Comparison of ENCODE assay signal across 8 mouse cellular contexts in genomic region chr13:69487611-69488275, GRCm38 (mm10). TPM values are rescaled to one million over a fixed set of nuclear protein-coding genes. Genes with fewer than 3 reads are reported as not detected.
DNase-seq lines count a peak whose midpoint lies in the region; ATAC-seq and TF ChIP-seq lines count a peak whose summit lies in the region.

No protein-coding gene starts in this region.

- H3K27ac ChIP-seq in heart, embryonic 16.5 days (ENCODE audit: low read length) = no peak overlapping the region
- H3K27ac ChIP-seq in cortical plate, adult 2 months (ENCODE audit: insufficient read depth, low read length) = no peak overlapping the region
- H3K27ac ChIP-seq in intestine, embryonic 14.5 days (ENCODE audit: low read depth) = no peak overlapping the region
- H3K27ac ChIP-seq in midbrain, embryonic 11.5 days (ENCODE audit: low read depth, low read length) = no peak overlapping the region

- H3K9ac ChIP-seq in heart, embryonic 16.5 days (ENCODE audit: low read length) = peak overlapping the region; percentile 6
- H3K9ac ChIP-seq in intestine, embryonic 14.5 days (ENCODE audit: low read length) = 0 out of 2 replicates have a peak overlapping the region, but pooled peaks have one; percentile 11
- no peak overlapping the region for H3K9ac ChIP-seq in midbrain, embryonic 11.5 days (ENCODE audit: low read length)

- WGBS in heart, embryonic 16.5 days = 3% methylated on average over 26 of the region's 26 CpGs
- 2% methylated on average over 26 of the region's 26 CpGs for WGBS in intestine, embryonic 14.5 days
- WGBS in midbrain, embryonic 11.5 days = 1% methylated on average over 26 of the region's 26 CpGs

- H3K4me3 ChIP-seq in heart, embryonic 16.5 days (ENCODE audit: low read length) = peak overlapping the region; percentile 25
- H3K4me3 ChIP-seq in cortical plate, adult 2 months (ENCODE audit: insufficient read depth, low read length) = peak overlapping the region; percentile 21; the same call in 1 of the 2 replicates
- H3K4me3 ChIP-seq in intestine, embryonic 14.5 days (ENCODE audit: low read depth, low read length) = peak overlapping the region; percentile 12; the same call in 1 of the 2 replicates
- H3K4me3 ChIP-seq in midbrain, embryonic 11.5 days (ENCODE audit: low read depth, low read length) = peak overlapping the region; percentile 11

- peak overlapping the region; percentile 56 for H3K4me2 ChIP-seq in heart, embryonic 16.5 days (ENCODE audit: low read depth, low read length)
- peak overlapping the region; percentile 48 for H3K4me2 ChIP-seq in intestine, embryonic 14.5 days (ENCODE audit: low read length)
- H3K4me2 ChIP-seq in midbrain, embryonic 11.5 days = peak overlapping the region; percentile 38

- no peak for ATAC-seq in heart, embryonic 16.5 days (replicated peaks; ENCODE audit: extremely low read depth, insufficient read depth, low FRiP score)
- no peak for ATAC-seq in intestine, embryonic 14.5 days (replicated peaks; ENCODE audit: low FRiP score, low TSS enrichment, low read depth)
- ATAC-seq in midbrain, embryonic 11.5 days (ENCODE audit: low FRiP score) = no peak
- ATAC-seq in monocyte, adult 5-6 weeks (replicated peaks; ENCODE audit: insufficient number of reproducible peaks, low FRiP score, low TSS enrichment, poor library complexity, severe bottlenecking) = no peak

- TF ChIP-seq POLR2A in cortical plate, adult 2 months (IDR thresholded peaks at IDR 0.05; ENCODE audit: extremely low read depth, insufficient read depth, low read length) = no peak

- no peaks in the 10 kb centered on the region for H3K9me3 ChIP-seq in heart, embryonic 16.5 days (replicated peaks; ENCODE audit: control insufficient read depth, low read length)
- no peaks in the 10 kb centered on the region for H3K9me3 ChIP-seq in intestine, embryonic 14.5 days (ENCODE audit: control insufficient read depth, low read length)
- no peaks in the 10 kb centered on the region for H3K9me3 ChIP-seq in midbrain, embryonic 11.5 days (ENCODE audit: control insufficient read depth, low read length)

- no peaks in the 10 kb centered on the region for H3K36me3 ChIP-seq in heart, embryonic 16.5 days (ENCODE audit: control insufficient read depth, insufficient read depth)
- H3K36me3 ChIP-seq in intestine, embryonic 14.5 days (ENCODE audit: control insufficient read depth, insufficient read depth, low read length) = no peaks in the 10 kb centered on the region
- no peaks in the 10 kb centered on the region for H3K36me3 ChIP-seq in midbrain, embryonic 11.5 days (ENCODE audit: control insufficient read depth, insufficient read depth, low read length)

- TF ChIP-seq CTCF in cortical plate, adult 2 months (IDR thresholded peaks at IDR 0.05; ENCODE audit: extremely low read depth, insufficient read depth, low read length) = no peak

- peaks cover 19% of the 10 kb centered on the region for H3K27me3 ChIP-seq in heart, embryonic 16.5 days (ENCODE audit: control insufficient read depth, insufficient read depth, low read length)
- H3K27me3 ChIP-seq in intestine, embryonic 14.5 days (replicated peaks; ENCODE audit: control insufficient read depth, insufficient read depth, low read length) = peaks cover 32% of the 10 kb centered on the region
- H3K27me3 ChIP-seq in midbrain, embryonic 11.5 days (ENCODE audit: control insufficient read depth, insufficient read depth, low read length) = peaks cover 15% of the 10 kb centered on the region

- no peak for DNase-seq in heart, adult 9 months (ENCODE audit: low spot score in 2 of 2)
- DNase-seq in intestine, embryonic 14.5 days (ENCODE audit: low spot score) = no peak
- peak; percentile 87 for DNase-seq in midbrain, embryonic 11.5 days (ENCODE audit: low spot score, missing footprints)
- DNase-seq in urinary bladder, postnatal 25 days (ENCODE audit: low spot score) = no peak
- DNase-seq in gastrocnemius, postnatal 36 days = no peak

- H3K4me1 ChIP-seq in heart, embryonic 16.5 days (ENCODE audit: control insufficient read depth, insufficient read depth, low read length) = peaks cover 2% of the 10 kb centered on the region
- peaks cover 3% of the 10 kb centered on the region; the same call in 1 of the 2 replicates for H3K4me1 ChIP-seq in cortical plate, adult 2 months (ENCODE audit: control insufficient read depth, insufficient read depth, low read length)
- H3K4me1 ChIP-seq in intestine, embryonic 14.5 days (replicated peaks; ENCODE audit: control insufficient read depth, insufficient read depth, low read length) = 0 out of 2 replicates have a peak, but pooled peaks cover 2% of the 10 kb centered on the region
- no peaks in the 10 kb centered on the region; the same call in 1 of the 2 replicates for H3K4me1 ChIP-seq in midbrain, embryonic 11.5 days (ENCODE audit: control insufficient read depth, insufficient read depth, low read length)

- intact Hi-C loops in gastrocnemius, postnatal 36 days (cut with DNase I) = loop anchor here (10.0 kb wide), 1 partner anchor 893 kb away; the partner anchor contains the start of gene 1700001L19Rik

RNA-seq across cellular contexts. Expression of gene Nsun2, which starts 45.8 kb away (rescaled TPM):
- polyA plus RNA-seq in heart, embryonic 16.5 days (2015; fragmentation: Nextera tagmentation; extraction: Ambion mirVana) = 66.1 and 78.0 TPM in 2 replicates
- 62.9 and 63.7 TPM in 2 replicates for polyA plus RNA-seq in cortical plate, adult 2 months (2012; rRNA removed)
- 141 and 153 TPM in 2 replicates for polyA plus RNA-seq in intestine, embryonic 14.5 days (2014; fragmentation: Nextera tagmentation; extraction: Ambion mirVana)
- polyA plus RNA-seq in midbrain, embryonic 11.5 days (2014; fragmentation: Nextera tagmentation; extraction: Ambion mirVana) = 122 and 125 TPM in 2 replicates
- 73.1 to 84.0 TPM (median 80.0 TPM) in 3 replicates for total RNA-seq in monocyte, adult 5-6 weeks (2017)
- 10 to 100 TPM; 40.7 to 41.0 TPM for total RNA-seq in gastrocnemius, postnatal 36 days (2021)

RNA-seq across cellular contexts. Expression of gene Tent4a, which starts 46.7 kb away (rescaled TPM):
- polyA plus RNA-seq in heart, embryonic 16.5 days (2015; fragmentation: Nextera tagmentation; extraction: Ambion mirVana) = 3.3 and 3.5 TPM in 2 replicates
- 25.4 and 26.3 TPM in 2 replicates for polyA plus RNA-seq in cortical plate, adult 2 months (2012; rRNA removed)
- 6.8 and 9.0 TPM in 2 replicates for polyA plus RNA-seq in intestine, embryonic 14.5 days (2014; fragmentation: Nextera tagmentation; extraction: Ambion mirVana)
- 6.8 and 7.5 TPM in 2 replicates for polyA plus RNA-seq in midbrain, embryonic 11.5 days (2014; fragmentation: Nextera tagmentation; extraction: Ambion mirVana)
- total RNA-seq in monocyte, adult 5-6 weeks (2017) = 4.9 to 16.1 TPM (median 9.2 TPM) in 3 replicates
- total RNA-seq in gastrocnemius, postnatal 36 days (2021) = 1 to 10 TPM; 5.3 to 6.5 TPM
